Mouse (Mus musculus) limb, embryonic 13.5 days (tissue): ENCODE measurements around the gene Orai3. TPM values are rescaled to one million over a fixed set of nuclear protein-coding genes. Genes with fewer than 3 reads are reported as not detected.

Experiments used
- ATAC-seq: fragments of 200-750 bp; cut with Nextera tagmentation; 2 replicates; pipeline ENCODE4 v1.8.0; 2017; ENCODE audit warnings: low read depth, moderate number of reproducible peaks, moderate TSS enrichment; ENCODE audit not compliant: low FRiP score
- H3K27ac ChIP-seq: fragments of 300-500 bp; sonication (generic); 2 replicates; pipeline ENCODE4 v1.5.1; 2015; ENCODE audit warnings: inconsistent platforms, mild to moderate bottlenecking, moderate library complexity
- H3K27me3 ChIP-seq: fragments of 300-500 bp; sonication (generic); 2 replicates; pipeline ENCODE4 v1.6.1; 2015; ENCODE audit warnings: mild to moderate bottlenecking, inconsistent platforms
- H3K36me3 ChIP-seq: fragments of 300-500 bp; sonication (generic); 2 replicates; pipeline ENCODE4 v1.6.1; 2015; ENCODE audit warnings: inconsistent platforms, mild to moderate bottlenecking, moderate library complexity
- H3K4me1 ChIP-seq: fragments of 300-500 bp; sonication (generic); 2 replicates; pipeline ENCODE4 v1.6.1; 2015; ENCODE audit warnings: inconsistent platforms
- H3K4me2 ChIP-seq: fragments of 300-500 bp; sonication (generic); replicated peaks from 2 replicates; pipeline ENCODE4 v1.6.1; 2015; ENCODE audit warnings: inconsistent platforms, mild to moderate bottlenecking, moderate library complexity
- H3K4me3 ChIP-seq: fragments of 300-500 bp; sonication (generic); 2 replicates; pipeline ENCODE4 v1.5.1; 2015; ENCODE audit warnings: moderate library complexity, mild to moderate bottlenecking, inconsistent platforms
- H3K9ac ChIP-seq: fragments of 300-500 bp; sonication (generic); 2 replicates; pipeline ENCODE4 v1.6.1; 2015; ENCODE audit warnings: mild to moderate bottlenecking, inconsistent platforms
- H3K9me3 ChIP-seq: fragments of 300-500 bp; sonication (generic); 2 replicates; pipeline ENCODE4 v1.6.1; 2016; ENCODE audit warnings: inconsistent platforms
- WGBS: fragments of 180-500 bp; shearing (Covaris S2); methylation state at CpG from one replicate; pipeline ENCODE4 v1.1.7; 2015; 5-methylcytosine and 5-hydroxymethylcytosine counted together
- polyA plus RNA-seq: library from polyadenylated mRNA; unstranded; fragments of >200 nt; fragmentation: Nextera tagmentation; extraction: Ambion mirVana; gene quantifications from 2 replicates; pipeline ENCODE4 v1.2.1, GENCODE M21; 2015

The Orai3 gene
- polyA plus RNA-seq, 1 experiment from 2014 or later: 20.1 TPM

- H3K4me1 ChIP-seq: no peaks in the 10 kb centered on the region
- no peaks in the 10 kb centered on the region for H3K27me3 ChIP-seq
- H3K36me3 ChIP-seq: peaks cover 88% of the 10 kb centered on the region
- H3K27ac ChIP-seq: no peak overlapping the region
- no peak overlapping the region for H3K4me2 ChIP-seq
- H3K9me3 ChIP-seq: no peaks in the 10 kb centered on the region
- no peak overlapping the region for H3K4me3 ChIP-seq
- WGBS: 75% methylated on average over 5 of the region's 5 CpGs
- no peak overlapping the region for H3K9ac ChIP-seq
- ATAC-seq: no peak
Measured at GRCm38 (mm10) chr7:127808821-127809220, 39.2 kb downstream of the Orai3 start.

GRCm38 (mm10) chr7:127809846-127810245 lies 40.2 kb downstream of the Orai3 start:
- no peaks in the 10 kb centered on the region for H3K9me3 ChIP-seq
- H3K4me1 ChIP-seq: no peaks in the 10 kb centered on the region
- no peak overlapping the region for H3K27ac ChIP-seq
- no peak overlapping the region for H3K9ac ChIP-seq
- 94% methylated on average over 1 of the region's 1 CpGs for WGBS
- H3K36me3 ChIP-seq: peaks cover 89% of the 10 kb centered on the region
- H3K4me3 ChIP-seq: no peak overlapping the region
- ATAC-seq: no peak
- no peak overlapping the region for H3K4me2 ChIP-seq
- no peaks in the 10 kb centered on the region for H3K27me3 ChIP-seq

DNA sequence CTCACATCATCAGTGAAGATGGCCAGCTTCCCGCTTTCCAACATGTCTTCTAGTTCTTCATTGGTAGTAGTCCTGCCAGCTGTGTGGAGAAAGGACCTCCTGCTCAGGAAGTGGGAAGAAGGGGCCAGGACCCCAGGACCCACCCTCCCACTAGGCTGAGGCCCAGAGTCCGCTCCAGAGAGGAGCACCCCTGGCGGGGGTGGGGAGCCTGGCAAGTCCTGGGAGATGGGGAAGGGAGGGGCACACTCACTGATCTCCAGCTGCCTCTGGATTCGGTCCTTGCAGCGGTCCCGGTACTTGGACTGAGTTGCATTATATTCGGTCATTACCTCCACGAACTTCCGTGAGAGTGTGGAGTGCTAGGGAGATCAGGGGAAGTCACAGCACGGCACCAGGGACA lies 41.0 kb downstream of the Orai3 start:
- Histone ChIP-seq H3K4me3 (no peak overlapping the region), H3K27me3 (no peaks in the 10 kb centered on the region), H3K4me1 (no peaks in the 10 kb centered on the region), H3K9me3 (no peaks in the 10 kb centered on the region), H3K9ac (no peak overlapping the region), H3K4me2 (no peak overlapping the region), H3K36me3 (peaks cover 89% of the 10 kb centered on the region), H3K27ac (no peak overlapping the region)
- ATAC-seq: no peak
- WGBS: 72% methylated on average over 10 of the region's 10 CpGs

- H3K27ac ChIP-seq: no peak overlapping the region
- no peak overlapping the region for H3K4me2 ChIP-seq
- H3K36me3 ChIP-seq: peaks cover 86% of the 10 kb centered on the region
- no peak overlapping the region for H3K9ac ChIP-seq
- H3K4me3 ChIP-seq: no peak overlapping the region
- no peaks in the 10 kb centered on the region for H3K27me3 ChIP-seq
- WGBS: 82% methylated on average over 4 of the region's 4 CpGs
- 0 out of 2 replicates have a peak, but pooled peaks cover 5% of the 10 kb centered on the region for H3K4me1 ChIP-seq
- no peaks in the 10 kb centered on the region for H3K9me3 ChIP-seq
- no peak for ATAC-seq
Measured at GRCm38 (mm10) chr7:127811240-127811639, 41.6 kb downstream of the Orai3 start.

GRCm38 (mm10) chr7:127812292-127812691 lies 42.7 kb downstream of the Orai3 start:
- 0 out of 2 replicates have a peak, but pooled peaks cover 6% of the 10 kb centered on the region for H3K4me1 ChIP-seq
- H3K9ac ChIP-seq: no peak overlapping the region
- H3K4me2 ChIP-seq: no peak overlapping the region
- ATAC-seq: no peak
- peaks cover 79% of the 10 kb centered on the region for H3K36me3 ChIP-seq
- H3K4me3 ChIP-seq: no peak overlapping the region
- no peaks in the 10 kb centered on the region for H3K9me3 ChIP-seq
- H3K27ac ChIP-seq: no peak overlapping the region
- 86% methylated on average over 3 of the region's 3 CpGs for WGBS
- H3K27me3 ChIP-seq: no peaks in the 10 kb centered on the region

DNA sequence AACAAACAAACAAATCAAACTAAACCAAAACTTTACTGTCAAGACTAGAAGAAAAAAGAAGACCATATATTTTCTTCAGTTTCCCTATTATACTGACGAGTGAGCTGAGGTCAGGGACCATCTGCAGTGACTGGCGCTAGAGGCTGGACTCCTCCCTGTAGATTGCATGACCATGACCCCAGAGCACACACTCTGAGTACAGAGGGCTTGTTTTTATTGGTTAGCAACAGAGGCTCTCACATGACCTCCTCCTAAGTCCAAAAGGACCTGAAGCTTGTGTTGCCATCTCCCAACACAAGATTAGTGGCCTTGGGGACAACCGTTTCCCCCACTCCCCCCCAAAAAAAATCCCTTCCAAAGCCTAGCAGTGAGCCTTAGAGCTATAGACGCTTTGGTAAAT lies 44.2 kb downstream of the Orai3 start:
- WGBS: 84% methylated on average over 4 of the region's 4 CpGs
- Histone ChIP-seq H3K36me3 (peaks cover 72% of the 10 kb centered on the region), H3K9me3 (no peaks in the 10 kb centered on the region), H3K9ac (no peak overlapping the region), H3K27ac (no peak overlapping the region), H3K27me3 (no peaks in the 10 kb centered on the region), H3K4me2 (no peak overlapping the region), H3K4me1 (0 out of 2 replicates have a peak, but pooled peaks cover 6% of the 10 kb centered on the region), H3K4me3 (no peak overlapping the region)
- ATAC-seq: no peak

- Histone ChIP-seq H3K27me3 (no peaks in the 10 kb centered on the region), H3K4me2 (no peak overlapping the region), H3K4me1 (0 out of 2 replicates have a peak, but pooled peaks cover 6% of the 10 kb centered on the region), H3K4me3 (no peak overlapping the region), H3K9ac (no peak overlapping the region), H3K9me3 (no peaks in the 10 kb centered on the region), H3K36me3 (peaks cover 66% of the 10 kb centered on the region), H3K27ac (no peak overlapping the region)
- no peak for ATAC-seq
- WGBS: 80% methylated on average over 19 of the region's 19 CpGs
Measured at GRCm38 (mm10) chr7:127814241-127814921, 44.8 kb downstream of the Orai3 start.

- H3K9ac ChIP-seq: no peak overlapping the region
- H3K36me3 ChIP-seq: peaks cover 58% of the 10 kb centered on the region
- 89% methylated on average over 15 of the region's 15 CpGs for WGBS
- 0 out of 2 replicates have a peak, but pooled peaks cover 6% of the 10 kb centered on the region for H3K4me1 ChIP-seq
- no peak overlapping the region for H3K4me3 ChIP-seq
- H3K9me3 ChIP-seq: no peaks in the 10 kb centered on the region
- H3K4me2 ChIP-seq: no peak overlapping the region
- no peak for ATAC-seq
- H3K27ac ChIP-seq: no peak overlapping the region
- H3K27me3 ChIP-seq: no peaks in the 10 kb centered on the region
Measured at GRCm38 (mm10) chr7:127815116-127815665, 45.6 kb downstream of the Orai3 start.

DNA sequence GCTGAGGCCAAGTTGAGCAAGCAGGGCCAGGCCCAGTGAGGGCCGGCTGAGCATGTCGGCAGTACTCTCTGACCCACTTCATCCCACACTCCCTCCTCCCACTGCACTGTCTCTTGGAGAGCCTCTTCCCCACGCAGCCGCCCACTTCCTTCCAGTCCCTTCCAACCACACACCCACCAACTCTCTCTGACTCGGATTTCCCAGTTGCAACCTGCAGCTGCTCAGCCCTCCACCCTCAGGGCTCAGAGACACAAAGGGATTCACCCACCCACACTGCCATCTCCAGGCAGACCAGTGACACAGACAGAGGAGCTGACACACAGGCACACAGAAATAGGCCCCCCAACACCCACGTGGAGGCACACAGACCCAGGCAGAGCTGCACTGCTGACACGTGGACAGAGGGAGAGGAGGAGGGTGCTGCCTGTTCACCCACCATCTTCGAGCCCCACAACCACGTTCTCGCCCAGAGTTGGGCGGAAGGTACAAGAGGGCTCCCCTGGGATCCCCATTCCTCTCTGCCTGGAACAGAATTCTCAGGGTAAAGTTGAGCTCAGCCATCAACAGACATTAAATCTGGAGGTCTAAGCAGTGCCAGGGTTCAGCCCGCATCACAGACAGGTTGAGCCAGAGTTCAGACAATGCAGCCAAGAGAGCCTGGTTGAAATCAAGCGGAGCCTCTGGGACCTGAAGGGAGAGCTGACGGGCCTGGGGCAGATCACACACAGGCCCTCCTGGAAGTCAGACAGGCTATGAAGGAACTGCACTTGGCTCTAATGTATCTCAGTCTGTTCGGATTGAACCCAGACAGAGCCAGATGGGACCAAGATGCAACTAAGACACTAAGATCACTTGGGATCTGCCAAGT lies 46.6 kb downstream of the Orai3 start:
- H3K27ac ChIP-seq: no peak overlapping the region
- peaks cover 48% of the 10 kb centered on the region for H3K36me3 ChIP-seq

DNA sequence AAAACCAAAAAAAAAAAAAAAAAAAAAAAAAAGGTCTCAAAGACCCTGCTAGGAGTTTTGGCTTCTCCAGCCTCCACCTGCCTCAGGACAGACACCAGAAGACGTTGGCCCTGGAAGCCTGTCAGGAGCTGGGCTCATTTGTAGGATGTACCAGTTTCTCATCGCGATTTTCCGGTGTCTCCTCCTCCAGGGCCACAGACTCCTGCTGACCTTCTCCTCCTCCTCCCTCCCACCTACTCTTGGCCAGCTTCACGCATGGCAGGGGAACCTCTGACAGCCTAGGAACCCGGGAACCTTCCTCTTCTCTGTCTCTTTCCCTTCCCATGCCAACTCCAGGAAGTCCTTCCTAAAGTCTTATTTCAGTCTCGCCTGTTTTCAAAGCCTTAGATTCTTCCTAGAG lies 47.4 kb downstream of the Orai3 start:
- 74% methylated on average over 7 of the region's 7 CpGs for WGBS
- no peak for ATAC-seq
- H3K9me3 ChIP-seq: no peaks in the 10 kb centered on the region

More for the DNA sequence above, 46.6 kb downstream of the Orai3 start:
- 0 out of 2 replicates have a peak overlapping the region, but pooled peaks have one; percentile 13 for H3K9ac ChIP-seq
- no peaks in the 10 kb centered on the region for H3K27me3 ChIP-seq
- no peak overlapping the region for H3K4me3 ChIP-seq
- 0 out of 2 replicates have a peak, but pooled peaks cover 6% of the 10 kb centered on the region for H3K4me1 ChIP-seq
- H3K4me2 ChIP-seq: no peak overlapping the region
- H3K9me3 ChIP-seq: no peaks in the 10 kb centered on the region
- ATAC-seq: no peak
- 75% methylated on average over 15 of the region's 15 CpGs for WGBS

DNA sequence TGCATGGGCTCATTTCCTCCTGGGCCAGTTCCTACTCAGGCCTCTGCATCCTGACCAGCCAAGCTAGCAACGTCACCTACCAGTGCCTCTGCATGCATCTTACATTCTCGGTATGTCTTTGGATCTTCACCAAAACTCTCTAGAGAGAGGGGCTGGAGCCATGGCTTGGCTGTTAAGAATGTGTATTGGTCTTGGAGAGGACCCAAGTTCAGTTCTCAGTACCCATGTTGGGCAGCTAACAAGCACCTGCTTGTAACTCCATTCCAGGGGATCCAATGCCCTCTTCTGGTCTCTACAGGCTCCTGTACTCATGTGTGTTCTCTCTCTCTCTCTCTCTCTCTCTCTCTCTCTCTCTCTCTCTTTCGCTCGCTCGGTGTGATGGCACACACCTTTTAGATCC lies 48.2 kb downstream of the Orai3 start:
- Histone ChIP-seq H3K9me3 (no peaks in the 10 kb centered on the region), H3K4me1 (peaks cover 12% of the 10 kb centered on the region), H3K4me3 (no peak overlapping the region), H3K36me3 (peaks cover 32% of the 10 kb centered on the region), H3K9ac (no peak overlapping the region), H3K27me3 (no peaks in the 10 kb centered on the region), H3K4me2 (no peak overlapping the region), H3K27ac (no peak overlapping the region)
- WGBS: 98% methylated on average over 5 of the region's 5 CpGs
- ATAC-seq: no peak

More for the DNA sequence above, 47.4 kb downstream of the Orai3 start:
- H3K4me3 ChIP-seq: no peak overlapping the region
- H3K27ac ChIP-seq: no peak overlapping the region
- H3K9ac ChIP-seq: no peak overlapping the region
- H3K4me2 ChIP-seq: no peak overlapping the region
- H3K4me1 ChIP-seq: 0 out of 2 replicates have a peak, but pooled peaks cover 6% of the 10 kb centered on the region
- H3K27me3 ChIP-seq: no peaks in the 10 kb centered on the region
- H3K36me3 ChIP-seq: peaks cover 39% of the 10 kb centered on the region
